Mouse (Mus musculus): ENCODE data around the gene Abcc4. TPM values are rescaled to one million over a fixed set of nuclear protein-coding genes. Genes with fewer than 3 reads are reported as not detected.

The Abcc4 gene
- polyA plus RNA-seq, 1 experiment = 7.7 TPM

- no peak overlapping the region for H3K27ac ChIP-seq (ENCODE audit: control insufficient read depth, insufficient read depth, low read depth, low read length, poor library complexity)
- TF ChIP-seq POLR2A (IDR thresholded peaks at IDR 0.05; ENCODE audit: borderline replicate concordance, control insufficient read depth, low read depth, low read length) (no peak), CTCF (IDR thresholded peaks at IDR 0.05; ENCODE audit: control insufficient read depth, insufficient read depth, low read length) (no peak)
- 84% methylated on average over 5 of the region's 5 CpGs for WGBS
Measured at GRCm38 (mm10) chr14:118686861-118687260, 19.2 kb downstream of the Abcc4 start.

GRCm38 (mm10) chr14:118685572-118685971, 20.4 kb downstream of the Abcc4 start:
- Histone ChIP-seq H3K4me1 (ENCODE audit: control insufficient read depth, insufficient read depth, low read length) (peaks cover 5% of the 10 kb centered on the region), H3K27ac (ENCODE audit: control insufficient read depth, insufficient read depth, low read depth, low read length, poor library complexity) (no peak overlapping the region), H3K4me3 (replicated peaks; ENCODE audit: control insufficient read depth, low read depth, low read length) (no peak overlapping the region)
- TF ChIP-seq CTCF (IDR thresholded peaks at IDR 0.05; ENCODE audit: control insufficient read depth, insufficient read depth, low read length) = no peak
- no peak for TF ChIP-seq POLR2A (IDR thresholded peaks at IDR 0.05; ENCODE audit: borderline replicate concordance, control insufficient read depth, low read depth, low read length)
- whole genome bisulfite sequencing = 68% methylated on average over 6 of the region's 6 CpGs

More at GRCm38 (mm10) chr14:118686861-118687260, 19.2 kb downstream of the Abcc4 start:
- H3K4me1 ChIP-seq (ENCODE audit: control insufficient read depth, insufficient read depth, low read length) = peaks cover 5% of the 10 kb centered on the region
- no peak overlapping the region for H3K4me3 ChIP-seq (replicated peaks; ENCODE audit: control insufficient read depth, low read depth, low read length)

DNA sequence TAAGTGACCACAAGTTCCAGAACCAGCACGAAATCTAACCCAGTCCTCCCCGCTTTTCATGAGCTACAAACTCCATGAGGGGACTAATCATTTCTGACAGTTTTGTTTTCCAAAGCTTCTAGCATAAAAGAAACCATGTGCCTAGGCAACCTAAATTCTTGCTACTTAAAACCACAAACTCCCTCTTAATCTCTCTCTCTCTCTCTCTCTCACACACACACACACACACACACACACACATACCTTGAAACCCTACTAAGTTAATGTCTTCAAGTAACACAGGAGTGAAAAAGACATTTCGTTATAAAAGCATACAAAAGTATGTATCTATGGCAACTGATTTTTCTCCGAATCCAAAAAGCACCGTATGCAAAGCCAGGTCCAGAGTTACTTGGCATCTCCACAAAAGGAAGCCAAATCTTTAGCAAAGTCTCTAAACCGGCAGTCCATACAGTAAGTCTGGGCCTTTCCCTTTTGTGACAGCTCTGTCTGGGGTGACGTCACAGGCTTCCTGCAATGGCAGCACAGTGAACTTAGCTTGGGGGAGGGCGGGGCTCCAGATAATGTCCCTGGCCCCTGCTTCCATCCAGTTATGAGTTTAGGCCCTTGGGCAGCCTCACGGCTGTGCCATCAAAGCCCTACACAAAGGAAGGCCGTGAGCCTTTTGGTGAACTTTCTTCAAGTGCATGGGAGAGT, 23.5 kb downstream of the Abcc4 start:
- H3K27ac ChIP-seq (ENCODE audit: control insufficient read depth, insufficient read depth, low read depth, low read length, poor library complexity) = no peak overlapping the region
- H3K4me1 ChIP-seq (ENCODE audit: control insufficient read depth, insufficient read depth, low read length) = no peaks in the 10 kb centered on the region; the same call in 1 of the 2 replicates
- TF ChIP-seq POLR2A (IDR thresholded peaks at IDR 0.05; ENCODE audit: borderline replicate concordance, control insufficient read depth, low read depth, low read length) = no peak
- no peak for TF ChIP-seq CTCF (IDR thresholded peaks at IDR 0.05; ENCODE audit: control insufficient read depth, insufficient read depth, low read length)
- 61% methylated on average over 10 of the region's 10 CpGs for WGBS
- H3K4me3 ChIP-seq (replicated peaks; ENCODE audit: control insufficient read depth, low read depth, low read length) = no peak overlapping the region

GRCm38 (mm10) chr14:118681087-118681486, 24.9 kb downstream of the Abcc4 start:
- 39% methylated on average over 8 of the region's 8 CpGs for WGBS

DNA sequence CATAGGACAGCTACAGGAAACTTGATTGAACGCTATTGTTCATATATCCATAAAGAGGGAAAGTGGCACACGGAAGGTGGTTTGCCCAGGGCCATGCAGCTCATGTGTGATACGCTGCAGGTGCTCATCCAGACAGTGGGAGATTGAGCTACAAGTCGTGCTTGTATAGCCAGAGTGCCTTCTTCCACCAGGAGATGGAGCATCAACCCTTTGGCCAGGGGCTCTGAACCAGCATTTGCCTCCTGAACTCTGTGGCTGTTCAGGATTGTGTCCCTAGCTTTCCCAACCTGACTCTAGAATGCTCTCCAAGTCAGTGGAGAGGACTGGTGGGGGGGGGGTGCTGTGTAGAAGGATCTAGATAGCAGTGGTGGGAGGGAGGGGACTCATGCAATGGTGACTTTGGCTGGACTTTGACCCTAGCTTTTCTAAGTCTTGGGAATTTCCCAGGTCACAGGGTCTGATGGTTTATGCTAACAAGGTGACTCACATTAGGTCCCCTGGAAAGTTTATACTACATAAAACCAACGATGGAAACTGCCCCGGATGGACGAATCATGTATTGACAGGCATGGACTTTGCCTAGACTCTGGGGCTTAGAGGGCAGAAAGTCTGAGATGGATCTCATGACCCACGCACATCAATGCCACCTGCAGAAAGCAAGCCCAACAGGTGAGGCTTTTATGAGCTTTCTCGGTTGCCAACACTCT, 27.6 kb downstream of the Abcc4 start:
- H3K27ac ChIP-seq (ENCODE audit: control insufficient read depth, insufficient read depth, low read depth, low read length, poor library complexity) = no peak overlapping the region
- WGBS = 82% methylated on average over 9 of the region's 9 CpGs
- TF ChIP-seq CTCF (IDR thresholded peaks at IDR 0.05; ENCODE audit: control insufficient read depth, insufficient read depth, low read length) = no peak
- no peak for TF ChIP-seq POLR2A (IDR thresholded peaks at IDR 0.05; ENCODE audit: borderline replicate concordance, control insufficient read depth, low read depth, low read length)
- peaks cover 7% of the 10 kb centered on the region for H3K4me1 ChIP-seq (ENCODE audit: control insufficient read depth, insufficient read depth, low read length)
- H3K4me3 ChIP-seq (replicated peaks; ENCODE audit: control insufficient read depth, low read depth, low read length) = no peak overlapping the region

More at GRCm38 (mm10) chr14:118681087-118681486, 24.9 kb downstream of the Abcc4 start:
- TF ChIP-seq POLR2A (IDR thresholded peaks at IDR 0.05; ENCODE audit: borderline replicate concordance, control insufficient read depth, low read depth, low read length) = no peak
- no peak for TF ChIP-seq CTCF (IDR thresholded peaks at IDR 0.05; ENCODE audit: control insufficient read depth, insufficient read depth, low read length)
- Histone ChIP-seq H3K27ac (ENCODE audit: control insufficient read depth, insufficient read depth, low read depth, low read length, poor library complexity) (no peak overlapping the region), H3K4me1 (ENCODE audit: control insufficient read depth, insufficient read depth, low read length) (no peaks in the 10 kb centered on the region; the same call in 1 of the 2 replicates), H3K4me3 (replicated peaks; ENCODE audit: control insufficient read depth, low read depth, low read length) (no peak overlapping the region)

GRCm38 (mm10) chr14:118676308-118676994, 29.6 kb downstream of the Abcc4 start:
- Histone ChIP-seq H3K4me3 (replicated peaks; ENCODE audit: control insufficient read depth, low read depth, low read length) (no peak overlapping the region), H3K4me1 (ENCODE audit: control insufficient read depth, insufficient read depth, low read length) (peaks cover 7% of the 10 kb centered on the region), H3K27ac (ENCODE audit: control insufficient read depth, insufficient read depth, low read depth, low read length, poor library complexity) (no peak overlapping the region)
- 83% methylated on average over 13 of the region's 13 CpGs for WGBS
- TF ChIP-seq POLR2A (IDR thresholded peaks at IDR 0.05; ENCODE audit: borderline replicate concordance, control insufficient read depth, low read depth, low read length) (no peak), CTCF (IDR thresholded peaks at IDR 0.05; ENCODE audit: control insufficient read depth, insufficient read depth, low read length) (no peak)

DNA sequence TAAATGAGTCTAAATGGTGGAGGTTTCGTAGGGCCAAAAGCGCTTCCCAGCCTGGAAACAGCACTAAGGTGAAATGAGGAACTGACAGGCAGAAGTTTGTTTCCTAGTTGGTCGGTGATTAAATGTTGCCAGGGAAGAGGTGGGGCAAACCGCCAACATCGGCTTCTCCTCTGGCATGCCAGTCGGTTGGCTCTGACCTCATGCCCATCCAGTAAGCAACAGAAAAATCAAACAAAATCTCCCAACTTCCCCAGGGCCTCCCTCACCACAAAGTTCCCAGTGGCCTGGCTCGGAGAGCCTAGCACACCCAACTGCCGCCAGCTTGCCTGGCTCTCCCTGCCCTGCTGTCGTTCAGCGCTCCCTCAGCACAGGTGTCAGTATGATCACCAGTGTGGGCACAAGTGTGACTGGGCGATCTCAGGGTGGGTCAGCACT, 31.3 kb downstream of the Abcc4 start:
- TF ChIP-seq CTCF (IDR thresholded peaks at IDR 0.05; ENCODE audit: control insufficient read depth, insufficient read depth, low read length) (no peak), POLR2A (IDR thresholded peaks at IDR 0.05; ENCODE audit: borderline replicate concordance, control insufficient read depth, low read depth, low read length) (no peak)
- WGBS = 7% methylated on average over 11 of the region's 11 CpGs
- peaks cover 7% of the 10 kb centered on the region for H3K4me1 ChIP-seq (ENCODE audit: control insufficient read depth, insufficient read depth, low read length)
- H3K4me3 ChIP-seq (replicated peaks; ENCODE audit: control insufficient read depth, low read depth, low read length) = peak overlapping the region; percentile 17
- H3K27ac ChIP-seq (ENCODE audit: control insufficient read depth, insufficient read depth, low read depth, low read length, poor library complexity) = peak overlapping the region; percentile 40

GRCm38 (mm10) chr14:118674224-118674623, 31.8 kb downstream of the Abcc4 start:
- no peak for TF ChIP-seq CTCF (IDR thresholded peaks at IDR 0.05; ENCODE audit: control insufficient read depth, insufficient read depth, low read length)
- no peak for TF ChIP-seq POLR2A (IDR thresholded peaks at IDR 0.05; ENCODE audit: borderline replicate concordance, control insufficient read depth, low read depth, low read length)
- 38% methylated on average over 7 of the region's 7 CpGs for WGBS
- peaks cover 7% of the 10 kb centered on the region for H3K4me1 ChIP-seq (ENCODE audit: control insufficient read depth, insufficient read depth, low read length)
- peak overlapping the region; percentile 3; the same call in 1 of the 2 replicates for H3K27ac ChIP-seq (ENCODE audit: control insufficient read depth, insufficient read depth, low read depth, low read length, poor library complexity)
- no peak overlapping the region for H3K4me3 ChIP-seq (replicated peaks; ENCODE audit: control insufficient read depth, low read depth, low read length)
